Mouse (Mus musculus): ENCODE data around the gene Nmt1. TPM values are rescaled to one million over a fixed set of nuclear protein-coding genes. Genes with fewer than 3 reads are reported as not detected.
A peak's percentile ranks its signal among the peaks of the same experiment; 100 is the strongest.

The Nmt1 gene
- 10 to 100 TPM; 60.5 to 67.2 TPM for total RNA-seq (2021)
- polyA plus RNA-seq (2012; rRNA removed) = 37.1 and 55.3 TPM in 2 replicates
- long read RNA-seq, full-length matches to known transcripts = 56 of 92 reads
- long read RNA-seq, partial matches to known transcripts = 25 of 92 reads
- long read RNA-seq, other reads (novel, unspliced or antisense) = 11 of 92 reads

GRCm38 (mm10) chr11:103028176-103028891 lies at the start of gene Nmt1, which contains the start of gene Dcakd:
Gene Nmt1 (plus strand): TSS chr11:103028190.
Gene Dcakd (minus strand): TSS chr11:103028333.
- WGBS = under 1% methylated on average over 36 of the region's 36 CpGs
- intact Hi-C loops (cut with DNase I) = no loop called here
- H3K79me2 ChIP-seq (replicated peaks; ENCODE audit: control insufficient read depth, insufficient read depth, low read length) = peaks cover 1% of the 10 kb centered on the region; the same call in 1 of the 2 replicates
- H3K4me1 ChIP-seq (ENCODE audit: control insufficient read depth, insufficient read depth, low read length) = peaks cover 8% of the 10 kb centered on the region
- H3K27ac ChIP-seq = peak within 1 kb of the TSS; percentile 94
- peak within 1 kb of the TSS; percentile 92 for H3K9ac ChIP-seq (ENCODE audit: low read depth, low read length)
- TF ChIP-seq POLR2A (IDR thresholded peaks at IDR 0.05; ENCODE audit: insufficient read depth, low read depth, low read length) (peak; percentile 91), CTCF (IDR thresholded peaks at IDR 0.05) (no peak), EP300 (IDR thresholded peaks at IDR 0.05; ENCODE audit: insufficient read depth, low read depth, low read length) (peak; percentile 78; the same call in 1 of the 2 replicates)
- DNase-seq = peak; percentile 91 to 97
- H3K36me3 ChIP-seq (ENCODE audit: control insufficient read depth, insufficient read depth, low read length) = peaks cover 11% of the 10 kb centered on the region
- H3K4me3 ChIP-seq = peak within 1 kb of the TSS; percentile 85
- H3K27me3 ChIP-seq (ENCODE audit: control insufficient read depth, insufficient read depth, low read length) = no peaks in the 10 kb centered on the region

- 54% methylated on average over 10 of the region's 10 CpGs for WGBS
- H3K9ac ChIP-seq (ENCODE audit: low read depth, low read length) = no peak overlapping the region
- TF ChIP-seq POLR2A (IDR thresholded peaks at IDR 0.05; ENCODE audit: insufficient read depth, low read depth, low read length) (no peak), CTCF (IDR thresholded peaks at IDR 0.05) (no peak), EP300 (IDR thresholded peaks at IDR 0.05; ENCODE audit: insufficient read depth, low read depth, low read length) (no peak)
Observed at GRCm38 (mm10) chr11:102981151-102981890, 46.7 kb upstream of the Nmt1 start.

GRCm38 (mm10) chr11:102984086-102984485 lies 43.9 kb upstream of the Nmt1 start:
- WGBS = 81% methylated on average over 9 of the region's 9 CpGs

More at GRCm38 (mm10) chr11:102981151-102981890, 46.7 kb upstream of the Nmt1 start:
- no peak for DNase-seq
- intact Hi-C loops (cut with DNase I) = no loop called here
- no peaks in the 10 kb centered on the region for H3K79me2 ChIP-seq (replicated peaks; ENCODE audit: control insufficient read depth, insufficient read depth, low read length)
- H3K27me3 ChIP-seq (ENCODE audit: control insufficient read depth, insufficient read depth, low read length) = no peaks in the 10 kb centered on the region
- no peaks in the 10 kb centered on the region for H3K36me3 ChIP-seq (ENCODE audit: control insufficient read depth, insufficient read depth, low read length)
- no peak overlapping the region for H3K4me3 ChIP-seq
- no peaks in the 10 kb centered on the region for H3K4me1 ChIP-seq (ENCODE audit: control insufficient read depth, insufficient read depth, low read length)
- no peak overlapping the region for H3K27ac ChIP-seq

GRCm38 (mm10) chr11:102984615-102985014 lies 43.4 kb upstream of the Nmt1 start:
- no peaks in the 10 kb centered on the region for H3K4me1 ChIP-seq (ENCODE audit: control insufficient read depth, insufficient read depth, low read length)
- no peak for DNase-seq
- H3K79me2 ChIP-seq (replicated peaks; ENCODE audit: control insufficient read depth, insufficient read depth, low read length) = no peaks in the 10 kb centered on the region
- no peak overlapping the region for H3K27ac ChIP-seq
- WGBS = 71% methylated on average over 4 of the region's 4 CpGs
- H3K9ac ChIP-seq (ENCODE audit: low read depth, low read length) = no peak overlapping the region
- intact Hi-C loops (cut with DNase I) = no loop called here
- no peaks in the 10 kb centered on the region for H3K27me3 ChIP-seq (ENCODE audit: control insufficient read depth, insufficient read depth, low read length)
- H3K4me3 ChIP-seq = no peak overlapping the region
- TF ChIP-seq EP300 (IDR thresholded peaks at IDR 0.05; ENCODE audit: insufficient read depth, low read depth, low read length) = no peak
- no peak for TF ChIP-seq CTCF (IDR thresholded peaks at IDR 0.05)
- TF ChIP-seq POLR2A (IDR thresholded peaks at IDR 0.05; ENCODE audit: insufficient read depth, low read depth, low read length) = no peak
- no peaks in the 10 kb centered on the region for H3K36me3 ChIP-seq (ENCODE audit: control insufficient read depth, insufficient read depth, low read length)

More at GRCm38 (mm10) chr11:102984086-102984485, 43.9 kb upstream of the Nmt1 start:
- no peak for DNase-seq
- no peaks in the 10 kb centered on the region for H3K4me1 ChIP-seq (ENCODE audit: control insufficient read depth, insufficient read depth, low read length)
- H3K4me3 ChIP-seq = no peak overlapping the region
- no peaks in the 10 kb centered on the region for H3K79me2 ChIP-seq (replicated peaks; ENCODE audit: control insufficient read depth, insufficient read depth, low read length)
- H3K36me3 ChIP-seq (ENCODE audit: control insufficient read depth, insufficient read depth, low read length) = no peaks in the 10 kb centered on the region
- TF ChIP-seq POLR2A (IDR thresholded peaks at IDR 0.05; ENCODE audit: insufficient read depth, low read depth, low read length) (no peak), CTCF (IDR thresholded peaks at IDR 0.05) (no peak), EP300 (IDR thresholded peaks at IDR 0.05; ENCODE audit: insufficient read depth, low read depth, low read length) (no peak)
- H3K9ac ChIP-seq (ENCODE audit: low read depth, low read length) = no peak overlapping the region
- no peaks in the 10 kb centered on the region for H3K27me3 ChIP-seq (ENCODE audit: control insufficient read depth, insufficient read depth, low read length)
- intact Hi-C loops (cut with DNase I) = no loop called here
- H3K27ac ChIP-seq = no peak overlapping the region

GRCm38 (mm10) chr11:102985160-102985559 lies 42.8 kb upstream of the Nmt1 start:
- no peak overlapping the region for H3K4me3 ChIP-seq
- 60% methylated on average over 6 of the region's 6 CpGs for WGBS
- TF ChIP-seq EP300 (IDR thresholded peaks at IDR 0.05; ENCODE audit: insufficient read depth, low read depth, low read length) = no peak
- no peak for TF ChIP-seq POLR2A (IDR thresholded peaks at IDR 0.05; ENCODE audit: insufficient read depth, low read depth, low read length)
- TF ChIP-seq CTCF (IDR thresholded peaks at IDR 0.05) = no peak

More at GRCm38 (mm10) chr11:102985160-102985559, 42.8 kb upstream of the Nmt1 start:
- Histone ChIP-seq H3K9ac (ENCODE audit: low read depth, low read length) (no peak overlapping the region), H3K36me3 (ENCODE audit: control insufficient read depth, insufficient read depth, low read length) (no peaks in the 10 kb centered on the region), H3K79me2 (replicated peaks; ENCODE audit: control insufficient read depth, insufficient read depth, low read length) (no peaks in the 10 kb centered on the region), H3K27me3 (ENCODE audit: control insufficient read depth, insufficient read depth, low read length) (no peaks in the 10 kb centered on the region), H3K4me1 (ENCODE audit: control insufficient read depth, insufficient read depth, low read length) (no peaks in the 10 kb centered on the region), H3K27ac (no peak overlapping the region)
- DNase-seq = no peak
- intact Hi-C loops (cut with DNase I) = no loop called here
